Mouse (Mus musculus) neural tube, embryonic 11.5 days (tissue): ENCODE measurements around the gene C1qtnf12. TPM values are rescaled to one million over a fixed set of nuclear protein-coding genes. Genes with fewer than 3 reads are reported as not detected.

Experiments used
- ATAC-seq: fragments of 200-750 bp; cut with Nextera tagmentation; 2 replicates; pipeline ENCODE4 v1.8.0; 2017; ENCODE audit warnings: moderate number of reproducible peaks, mild to moderate bottlenecking, moderate TSS enrichment, moderate library complexity; ENCODE audit not compliant: insufficient read depth, low FRiP score, low TSS enrichment
- DNase-seq: peaks from one replicate; pipeline ENCODE4 v3.0.0-alpha.2; 2015; ENCODE audit warnings: low spot score
- H3K27ac ChIP-seq: fragments of 300-500 bp; sonication (generic); 2 replicates; pipeline ENCODE4 v1.5.1; 2014; ENCODE audit warnings: low read depth, mild to moderate bottlenecking, low read length
- H3K27me3 ChIP-seq: fragments of 300-500 bp; sonication (generic); 2 replicates; pipeline ENCODE4 v1.6.1; 2014; ENCODE audit warnings: mild to moderate bottlenecking, low read length, mixed read lengths; ENCODE audit not compliant: control insufficient read depth, insufficient read depth
- H3K36me3 ChIP-seq: fragments of 300-500 bp; sonication (generic); 2 replicates; pipeline ENCODE4 v1.6.1; 2014; ENCODE audit warnings: mild to moderate bottlenecking, low read length, moderate library complexity, mixed read lengths; ENCODE audit not compliant: control insufficient read depth, insufficient read depth
- H3K4me1 ChIP-seq: fragments of 300-500 bp; sonication (generic); 2 replicates; pipeline ENCODE4 v1.6.1; 2014; ENCODE audit warnings: low read length, mixed read lengths; ENCODE audit not compliant: control insufficient read depth, insufficient read depth
- H3K4me2 ChIP-seq: fragments of 300-500 bp; sonication (generic); 2 replicates; pipeline ENCODE4 v1.6.1; 2014; ENCODE audit warnings: low read depth, mild to moderate bottlenecking, moderate library complexity
- H3K4me3 ChIP-seq: fragments of 300-500 bp; sonication (generic); 2 replicates; pipeline ENCODE4 v1.5.1; 2014; ENCODE audit warnings: low read depth, low read length
- H3K9ac ChIP-seq: fragments of 300-500 bp; sonication (generic); 2 replicates; pipeline ENCODE4 v1.6.1; 2014; ENCODE audit warnings: mild to moderate bottlenecking, low read length
- H3K9me3 ChIP-seq: fragments of 300-500 bp; sonication (generic); 2 replicates; pipeline ENCODE4 v1.6.1; 2016; ENCODE audit warnings: low read length; ENCODE audit not compliant: control insufficient read depth
- WGBS: fragments of 180-500 bp; shearing (Covaris S2); extraction: QIAGEN DNeasy Blood & Tissue Kit; methylation state at CpG from one replicate; pipeline ENCODE4 v1.1.7; 2014; 5-methylcytosine and 5-hydroxymethylcytosine counted together
- polyA plus RNA-seq: library from polyadenylated mRNA; unstranded; fragments of >200 nt; fragmentation: Nextera tagmentation; extraction: Ambion mirVana; gene quantifications from 2 replicates; pipeline ENCODE4 v1.2.1, GENCODE M21; 2014

The C1qtnf12 gene
- polyA plus RNA-seq, 1 experiment from 2014 or later = 22.0 TPM

DNA sequence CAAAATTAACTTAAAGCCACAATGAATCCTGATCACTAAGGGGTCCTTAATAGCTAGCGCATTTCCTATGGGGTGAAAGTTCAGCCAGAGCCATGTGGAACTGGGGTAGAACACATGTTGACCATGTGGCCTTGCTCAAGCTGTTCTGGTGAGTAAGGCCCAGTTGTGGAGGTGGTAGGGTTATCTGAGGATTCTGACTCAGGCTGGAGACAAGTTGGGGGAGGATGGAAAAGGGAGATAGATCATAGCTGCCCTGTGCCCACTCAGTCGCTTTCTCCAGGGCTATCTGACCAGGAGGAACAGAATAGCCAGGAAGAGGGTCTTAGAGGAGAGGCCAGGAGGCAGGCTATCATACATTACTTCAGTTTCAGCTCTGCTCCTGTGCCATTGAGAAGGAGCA is 52.3 kb downstream of the C1qtnf12 start:
- DNase-seq = no peak
- peaks cover 8% of the 10 kb centered on the region for H3K36me3 ChIP-seq
- no peaks in the 10 kb centered on the region for H3K27me3 ChIP-seq
- ATAC-seq = no peak
- no peak overlapping the region for H3K4me2 ChIP-seq
- H3K4me3 ChIP-seq = no peak overlapping the region
- H3K4me1 ChIP-seq = no peaks in the 10 kb centered on the region
- no peak overlapping the region for H3K27ac ChIP-seq
- no peak overlapping the region for H3K9ac ChIP-seq
- WGBS = 81% methylated on average over 2 of the region's 2 CpGs
- no peaks in the 10 kb centered on the region for H3K9me3 ChIP-seq

Other genes starting within 250 kb of the C1qtnf12 start
- gene Tmem240, start 227.5 kb upstream of the C1qtnf12 start, polyA plus RNA-seq = 0.64 and 1.3 TPM in 2 replicates
- gene Atad3a, start 201.2 kb upstream of the C1qtnf12 start, polyA plus RNA-seq = 92.4 and 101 TPM in 2 replicates
- gene Vwa1, start 187.6 kb upstream of the C1qtnf12 start, polyA plus RNA-seq = 11.7 and 13.1 TPM in 2 replicates
- 0.33 and 0.49 TPM in 2 replicates for gene Tmem88b, start 176.4 kb upstream of the C1qtnf12 start, polyA plus RNA-seq
- gene Ankrd65, start 171.9 kb upstream of the C1qtnf12 start, polyA plus RNA-seq = not detected in 2 replicates
- gene Mrpl20, start 159.4 kb upstream of the C1qtnf12 start, polyA plus RNA-seq = 225 and 246 TPM in 2 replicates
- gene Ccnl2, start 149.8 kb upstream of the C1qtnf12 start, polyA plus RNA-seq = 172 and 188 TPM in 2 replicates
- 129 TPM in 2 replicates for gene Aurkaip1, start 131.0 kb upstream of the C1qtnf12 start, polyA plus RNA-seq
- 33.6 and 38.5 TPM in 2 replicates for gene Mxra8, start 122.6 kb upstream of the C1qtnf12 start, polyA plus RNA-seq
- gene Dvl1, start 114.9 kb upstream of the C1qtnf12 start, polyA plus RNA-seq = 14.2 and 15.1 TPM in 2 replicates
- 0.45 and 0.48 TPM in 2 replicates for gene Tas1r3, start 99.0 kb upstream of the C1qtnf12 start, polyA plus RNA-seq
- gene Cptp, start 92.9 kb upstream of the C1qtnf12 start, polyA plus RNA-seq = 23.4 and 28.3 TPM in 2 replicates
- 89.7 and 95.0 TPM in 2 replicates for gene Ints11, start 92.8 kb upstream of the C1qtnf12 start, polyA plus RNA-seq
- 37.5 and 42.2 TPM in 2 replicates for gene Pusl1, start 70.5 kb upstream of the C1qtnf12 start, polyA plus RNA-seq
- 44.3 and 45.4 TPM in 2 replicates for gene Acap3, start 70.5 kb upstream of the C1qtnf12 start, polyA plus RNA-seq
- 154 and 162 TPM in 2 replicates for gene Ube2j2, start 18.5 kb upstream of the C1qtnf12 start, polyA plus RNA-seq
- gene B3galt6, start 30.3 kb downstream of the C1qtnf12 start, polyA plus RNA-seq = 18.9 and 19.9 TPM in 2 replicates
- 136 and 139 TPM in 2 replicates for gene Sdf4, start 30.6 kb downstream of the C1qtnf12 start, polyA plus RNA-seq
- gene Tnfrsf4, start 51.5 kb downstream of the C1qtnf12 start, polyA plus RNA-seq = 0.45 TPM in 2 replicates
- 0.62 and 0.82 TPM in 2 replicates for gene Tnfrsf18, start 63.8 kb downstream of the C1qtnf12 start, polyA plus RNA-seq
- not detected in 2 replicates for gene Ttll10, start 97.1 kb downstream of the C1qtnf12 start, polyA plus RNA-seq
- 50.6 and 51.9 TPM in 2 replicates for gene 9430015G10Rik, start 147.7 kb downstream of the C1qtnf12 start, polyA plus RNA-seq
- gene Rnf223, start 168.2 kb downstream of the C1qtnf12 start, polyA plus RNA-seq = 0.73 and 1.0 TPM in 2 replicates
- 85.9 and 91.9 TPM in 2 replicates for gene Agrn, start 235.2 kb downstream of the C1qtnf12 start, polyA plus RNA-seq
- not detected in 2 replicates for gene Isg15, start 238.5 kb downstream of the C1qtnf12 start, polyA plus RNA-seq
- gene AW011738, start 241.0 kb downstream of the C1qtnf12 start, polyA plus RNA-seq = 1.5 and 1.8 TPM in 2 replicates